Mouse (Mus musculus): ENCODE measurements around the gene Tmem206. TPM values are rescaled to one million over a fixed set of nuclear protein-coding genes. Genes with fewer than 3 reads are reported as not detected.

Gene Tmem206
- polyA plus RNA-seq (2012; rRNA removed): 15.3 and 20.6 TPM in 2 replicates

GRCm38 (mm10) chr1:191325726-191326232 is at the start of gene Tmem206:
Gene Tmem206 (plus strand): TSS chr1:191325912.

DNA sequence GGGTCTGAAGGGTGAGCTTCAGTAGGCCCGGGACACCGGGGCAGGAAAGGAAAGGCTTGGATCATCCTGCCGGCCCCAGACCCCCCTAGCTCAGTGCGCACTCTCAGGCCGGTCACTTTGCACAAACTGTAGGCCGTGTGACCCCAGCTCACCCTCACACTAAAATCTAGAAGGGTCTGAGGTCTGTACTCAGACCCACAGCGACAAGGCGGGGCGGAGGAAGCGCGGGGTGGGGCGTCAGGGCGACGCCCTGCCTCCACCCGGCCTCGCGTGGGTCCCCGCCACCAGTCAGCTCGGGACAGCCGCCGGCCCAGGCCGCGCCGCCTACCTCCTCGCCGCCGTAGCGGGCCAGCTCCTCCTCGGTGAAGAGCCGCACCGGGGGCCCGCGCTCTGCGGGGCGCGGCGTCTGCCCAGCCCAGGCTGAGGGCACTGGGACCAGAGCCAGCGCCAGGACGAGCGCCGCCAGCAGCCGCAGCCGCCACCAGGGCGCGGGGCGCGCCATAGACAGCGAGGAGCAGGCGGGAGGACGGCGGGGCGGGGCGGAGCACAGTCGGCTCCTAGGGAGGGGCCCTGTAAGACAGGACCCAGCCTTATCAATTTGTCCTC is 8.0 kb upstream of the Tmem206 start, which contains the start of gene Nenf:
Gene Nenf (minus strand): TSS at position 604 of the 606 bp plus-strand sequence.

Other genes with a start within 250 kb of the Tmem206 start
- gene Batf3, start 228.1 kb upstream of the Tmem206 start, polyA plus RNA-seq (2012; rRNA removed): 5.3 and 8.0 TPM in 2 replicates
- not detected in 2 replicates for gene Fam71a, start 161.1 kb upstream of the Tmem206 start, polyA plus RNA-seq (2012; rRNA removed)
- 1.8 and 3.9 TPM in 2 replicates for gene Atf3, start 107.9 kb upstream of the Tmem206 start, polyA plus RNA-seq (2012; rRNA removed)
- 72.0 and 76.3 TPM in 2 replicates for gene Nenf, start 7.7 kb upstream of the Tmem206 start, polyA plus RNA-seq (2012; rRNA removed)
- 25.8 and 30.2 TPM in 2 replicates for gene Ppp2r5a, start 77.4 kb downstream of the Tmem206 start, polyA plus RNA-seq (2012; rRNA removed)
- gene Dtl, start 249.6 kb downstream of the Tmem206 start, polyA plus RNA-seq (2012; rRNA removed): 25.4 and 39.4 TPM in 2 replicates
- 42.0 and 64.0 TPM in 2 replicates for gene Ints7, start 249.7 kb downstream of the Tmem206 start, polyA plus RNA-seq (2012; rRNA removed)